14 mouse cellular contexts compared by ENCODE assay signal in the genomic region with DNA sequence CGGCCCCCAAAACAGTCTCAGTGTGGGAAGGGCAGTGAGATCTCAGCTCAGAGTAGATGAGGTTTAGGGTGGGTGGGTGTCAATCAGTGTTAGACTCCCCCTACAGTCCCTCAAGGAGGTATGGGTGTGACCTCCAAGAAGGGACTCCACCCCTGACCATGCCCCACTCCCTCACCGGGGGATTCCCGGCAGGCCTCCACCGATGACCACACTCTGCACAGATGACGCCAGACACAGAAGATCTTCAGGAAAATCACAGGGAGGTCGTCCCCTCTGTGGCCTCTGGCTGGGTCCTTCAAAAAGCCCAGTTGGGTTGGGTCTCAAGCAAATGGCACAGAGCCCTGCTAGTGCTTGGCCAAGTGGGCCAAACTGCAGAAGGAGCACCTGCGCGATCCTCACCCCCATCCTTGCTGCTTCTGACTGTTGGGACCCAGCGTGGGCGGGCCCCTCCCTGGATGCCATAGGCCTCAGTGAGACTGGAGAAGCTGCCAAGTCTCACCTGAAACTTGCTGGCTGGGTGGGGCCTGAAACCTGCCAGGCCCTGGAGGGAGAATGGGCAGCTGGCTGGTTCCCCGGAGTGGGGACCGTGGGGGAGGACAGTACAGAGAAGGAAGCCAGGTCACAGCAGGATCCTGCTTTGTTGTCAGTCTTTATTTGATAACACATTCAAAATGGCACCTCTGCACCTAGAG. TPM values are rescaled to one million over a fixed set of nuclear protein-coding genes. Genes with fewer than 3 reads are reported as not detected.
DNase-seq lines count a peak whose midpoint lies in the region; ATAC-seq and TF ChIP-seq lines count a peak whose summit lies in the region.
"Had no signal": no experiment of that assay in that cellular context is flagged by ENCODE, and none has a peak within 500 bp of the region (broad histone marks: within the 10 kb centered on the region; RNA-seq: fewer than 3 reads in every experiment).

No protein-coding gene starts in this region.

- no peak for ATAC-seq in forebrain, embryonic 11.5 days (replicated peaks; ENCODE audit: low FRiP score)
- ATAC-seq in hindbrain, embryonic 13.5 days (ENCODE audit: low FRiP score) = no peak
- ATAC-seq in midbrain, postnatal 0 days (ENCODE audit: low FRiP score) = no peak
- ATAC-seq: intestine, embryonic 16.5 days had no signal

- H3K27me3 ChIP-seq in forebrain, embryonic 11.5 days (ENCODE audit: control insufficient read depth, insufficient read depth, low read length) = no peaks in the 10 kb centered on the region
- no peaks in the 10 kb centered on the region for H3K27me3 ChIP-seq in hindbrain, embryonic 13.5 days
- no peaks in the 10 kb centered on the region for H3K27me3 ChIP-seq in midbrain, postnatal 0 days (ENCODE audit: insufficient read depth, low read length)

- no peak overlapping the region for H3K4me2 ChIP-seq in forebrain, embryonic 11.5 days (ENCODE audit: low read depth, low read length, severe bottlenecking)
- H3K4me2 ChIP-seq in hindbrain, embryonic 13.5 days = no peak overlapping the region
- H3K4me2 ChIP-seq in midbrain, postnatal 0 days (ENCODE audit: low read depth, low read length, poor library complexity, severe bottlenecking) = no peak overlapping the region

- H3K4me3 ChIP-seq in layer of hippocampus, adult 2 months = no peak overlapping the region
- H3K4me3 ChIP-seq in forebrain, embryonic 11.5 days (ENCODE audit: low read depth, low read length) = no peak overlapping the region
- H3K4me3 ChIP-seq in hindbrain, embryonic 13.5 days = no peak overlapping the region
- no peak overlapping the region for H3K4me3 ChIP-seq in midbrain, postnatal 0 days (ENCODE audit: low read depth, low read length)
- H3K4me3 ChIP-seq: heart, adult 2 months had no signal

- H3K27ac ChIP-seq in layer of hippocampus, adult 2 months = peak overlapping the region; percentile 89; the same call in 1 of the 2 replicates
- peak overlapping the region; percentile 77 for H3K27ac ChIP-seq in forebrain, embryonic 11.5 days (ENCODE audit: low read depth, low read length)
- H3K27ac ChIP-seq in hindbrain, embryonic 13.5 days = peak overlapping the region; percentile 92
- H3K27ac ChIP-seq in midbrain, postnatal 0 days (ENCODE audit: low read depth, low read length) = peak overlapping the region; percentile 83
- H3K27ac ChIP-seq: heart, adult 2 months had no signal

- H3K9ac ChIP-seq in forebrain, embryonic 11.5 days (ENCODE audit: low read length) = peak overlapping the region; percentile 10; the same call in 1 of the 2 replicates
- H3K9ac ChIP-seq in hindbrain, embryonic 13.5 days = no peak overlapping the region
- H3K9ac ChIP-seq in midbrain, postnatal 0 days (replicated peaks; ENCODE audit: low read length, poor library complexity, severe bottlenecking) = no peak overlapping the region

- WGBS in forebrain, embryonic 11.5 days = 84% methylated on average over 12 of the region's 12 CpGs
- 77% methylated on average over 12 of the region's 12 CpGs for WGBS in hindbrain, embryonic 13.5 days
- WGBS in midbrain, postnatal 0 days = 81% methylated on average over 12 of the region's 12 CpGs

- peaks cover 16% of the 10 kb centered on the region for H3K4me1 ChIP-seq in forebrain, embryonic 11.5 days (replicated peaks; ENCODE audit: control insufficient read depth, insufficient read depth, low read length)
- H3K4me1 ChIP-seq in hindbrain, embryonic 13.5 days (replicated peaks) = peaks cover 52% of the 10 kb centered on the region
- peaks cover 8% of the 10 kb centered on the region for H3K4me1 ChIP-seq in midbrain, postnatal 0 days (ENCODE audit: insufficient read depth, low read length)

- peak in 1 of 2 experiments; percentile 10 for DNase-seq in layer of hippocampus, adult 2 months (ENCODE audit: low spot score in 2 of 2)
- DNase-seq in layer of hippocampus, adult 8-10 months (ENCODE audit: low spot score in 2 of 2) = no peak
- DNase-seq in forebrain, embryonic 11.5 days (ENCODE audit: low spot score) = peak; percentile 51
- DNase-seq in midbrain, postnatal 0 days (ENCODE audit: low spot score) = no peak
- no peak for DNase-seq in adrenal gland, postnatal 36 days
- no peak for DNase-seq in T-cell, adult 2 months (ENCODE audit: low spot score)
- no peak for DNase-seq in urinary bladder, adult 18-20 months (ENCODE audit: low spot score in 2 of 2)

- TF ChIP-seq CTCF in layer of hippocampus, adult 2 months (conservative IDR thresholded peaks at IDR 0.05) = no peak
- no peak for TF ChIP-seq CTCF in midbrain, postnatal 0 days (IDR thresholded peaks at IDR 0.05)

- H3K9me3 ChIP-seq in forebrain, embryonic 11.5 days (ENCODE audit: control insufficient read depth, low read length) = no peaks in the 10 kb centered on the region
- H3K9me3 ChIP-seq in hindbrain, embryonic 13.5 days = no peaks in the 10 kb centered on the region
- H3K9me3 ChIP-seq in midbrain, postnatal 0 days (ENCODE audit: low read length) = no peaks in the 10 kb centered on the region

- no peaks in the 10 kb centered on the region for H3K36me3 ChIP-seq in forebrain, embryonic 11.5 days (ENCODE audit: control insufficient read depth, insufficient read depth, low read length)
- no peaks in the 10 kb centered on the region for H3K36me3 ChIP-seq in hindbrain, embryonic 13.5 days
- H3K36me3 ChIP-seq in midbrain, postnatal 0 days (ENCODE audit: insufficient read depth, low read length) = no peaks in the 10 kb centered on the region

RNA-seq across cellular contexts. Expression of gene Gm20219, which starts 3.3 kb away (rescaled TPM):
- 1 to 10 TPM; 3.5 to 5.1 TPM for total RNA-seq in layer of hippocampus, adult 2 months (2021)
- total RNA-seq in layer of hippocampus, adult 8-10 months (2022) = 1 to 10 TPM in 3 of 4 experiments, under 1 TPM in 1; 0.71 to 5.3 (median 3.7) TPM
- 1.1 and 1.3 TPM in 2 replicates for polyA plus RNA-seq in forebrain, embryonic 11.5 days (2014; fragmentation: Nextera tagmentation; extraction: Ambion mirVana)
- 1.2 and 1.8 TPM in 2 replicates for polyA plus RNA-seq in hindbrain, embryonic 13.5 days (2015; fragmentation: Nextera tagmentation; extraction: Ambion mirVana)
- 0.22 TPM in 1 of 2 replicates, not detected in the other for total RNA-seq in midbrain, postnatal 0 days (2014; rRNA removed)
- polyA plus RNA-seq in midbrain, postnatal 0 days (2015; fragmentation: Nextera tagmentation; extraction: Ambion mirVana) = 0.26 and 0.56 TPM in 2 replicates
- total RNA-seq in adrenal gland, postnatal 36 days (2021) = 1 to 10 TPM in 1 of 2 experiments, under 1 TPM in 1; 0.95 to 1.6 TPM
- total RNA-seq: common myeloid progenitor, adult 5-6 weeks had no signal

RNA-seq across cellular contexts. Expression of gene Safb2, which starts 33.5 kb away (rescaled TPM):
- total RNA-seq in layer of hippocampus, adult 2 months (2021) = 100 to 1,000 TPM; 134 to 168 TPM
- 100 to 1,000 TPM; 122 to 182 (median 154) TPM for total RNA-seq in layer of hippocampus, adult 8-10 months (2022)
- 74.7 and 75.0 TPM in 2 replicates for polyA plus RNA-seq in forebrain, embryonic 11.5 days (2014; fragmentation: Nextera tagmentation; extraction: Ambion mirVana)
- 76.1 and 76.2 TPM in 2 replicates for polyA plus RNA-seq in hindbrain, embryonic 13.5 days (2015; fragmentation: Nextera tagmentation; extraction: Ambion mirVana)
- total RNA-seq in midbrain, postnatal 0 days (2014; rRNA removed) = 30.7 and 45.2 TPM in 2 replicates
- 42.1 and 48.9 TPM in 2 replicates for polyA plus RNA-seq in midbrain, postnatal 0 days (2015; fragmentation: Nextera tagmentation; extraction: Ambion mirVana)
- 100 to 1,000 TPM; 103 to 126 TPM for total RNA-seq in adrenal gland, postnatal 36 days (2021)

RNA-seq across cellular contexts. Expression of gene Safb, which starts 33.7 kb away (rescaled TPM):
- total RNA-seq in layer of hippocampus, adult 2 months (2021) = 100 to 1,000 TPM; 162 to 193 TPM
- 100 to 1,000 TPM; 149 to 168 (median 159) TPM for total RNA-seq in layer of hippocampus, adult 8-10 months (2022)
- polyA plus RNA-seq in forebrain, embryonic 11.5 days (2014; fragmentation: Nextera tagmentation; extraction: Ambion mirVana) = 145 and 154 TPM in 2 replicates
- 105 and 113 TPM in 2 replicates for polyA plus RNA-seq in hindbrain, embryonic 13.5 days (2015; fragmentation: Nextera tagmentation; extraction: Ambion mirVana)
- 56.1 and 56.4 TPM in 2 replicates for total RNA-seq in midbrain, postnatal 0 days (2014; rRNA removed)
- polyA plus RNA-seq in midbrain, postnatal 0 days (2015; fragmentation: Nextera tagmentation; extraction: Ambion mirVana) = 79.1 and 95.9 TPM in 2 replicates
- total RNA-seq in adrenal gland, postnatal 36 days (2021) = 100 to 1,000 TPM; 103 to 122 TPM

RNA-seq across cellular contexts. Expression of gene Znrf4, which starts 38.7 kb away (rescaled TPM):
- not detected for total RNA-seq in layer of hippocampus, adult 2 months (2021)
- total RNA-seq in layer of hippocampus, adult 8-10 months (2022) = not detected
- not detected in 2 replicates for polyA plus RNA-seq in forebrain, embryonic 11.5 days (2014; fragmentation: Nextera tagmentation; extraction: Ambion mirVana)
- not detected in 2 replicates for polyA plus RNA-seq in hindbrain, embryonic 13.5 days (2015; fragmentation: Nextera tagmentation; extraction: Ambion mirVana)
- total RNA-seq in midbrain, postnatal 0 days (2014; rRNA removed) = not detected in 2 replicates
- not detected in 2 replicates for polyA plus RNA-seq in midbrain, postnatal 0 days (2015; fragmentation: Nextera tagmentation; extraction: Ambion mirVana)
- not detected for total RNA-seq in adrenal gland, postnatal 36 days (2021)
- total RNA-seq: adrenal gland, adult 18-20 months; common myeloid progenitor, adult 5-6 weeks; heart, adult 2 months; left cerebral cortex, postnatal 10 days had no signal
- polyA plus RNA-seq: intestine, embryonic 16.5 days; thymus, postnatal 0 days had no signal

RNA-seq across cellular contexts. Expression of gene 2410015M20Rik, which starts 58.6 kb away (rescaled TPM):
- total RNA-seq in layer of hippocampus, adult 2 months (2021) = 100 to 1,000 TPM; 134 to 142 TPM
- 100 to 1,000 TPM; 138 to 161 (median 146) TPM for total RNA-seq in layer of hippocampus, adult 8-10 months (2022)
- polyA plus RNA-seq in forebrain, embryonic 11.5 days (2014; fragmentation: Nextera tagmentation; extraction: Ambion mirVana) = 171 and 183 TPM in 2 replicates
- 204 and 212 TPM in 2 replicates for polyA plus RNA-seq in hindbrain, embryonic 13.5 days (2015; fragmentation: Nextera tagmentation; extraction: Ambion mirVana)
- 58.2 and 72.8 TPM in 2 replicates for total RNA-seq in midbrain, postnatal 0 days (2014; rRNA removed)
- polyA plus RNA-seq in midbrain, postnatal 0 days (2015; fragmentation: Nextera tagmentation; extraction: Ambion mirVana) = 196 and 197 TPM in 2 replicates
- 100 to 1,000 TPM; 293 to 327 TPM for total RNA-seq in adrenal gland, postnatal 36 days (2021)
